Mouse (Mus musculus) hindbrain, embryonic 12.5 days (tissue): ENCODE data around the gene Grxcr1. TPM values are rescaled to one million over a fixed set of nuclear protein-coding genes. Genes with fewer than 3 reads are reported as not detected.

Experiments used
- ATAC-seq: fragments of 200-750 bp; cut with Nextera tagmentation; 2 replicates; pipeline ENCODE4 v1.8.0; 2017; ENCODE audit warnings: moderate TSS enrichment; ENCODE audit not compliant: low FRiP score
- H3K27ac ChIP-seq: fragments of 300-500 bp; sonication (generic); 2 replicates; pipeline ENCODE4 v1.5.1; 2016; ENCODE audit warnings: mild to moderate bottlenecking
- H3K27me3 ChIP-seq: fragments of 300-500 bp; sonication (generic); 2 replicates; pipeline ENCODE4 v1.6.1; 2016; ENCODE audit warnings: mild to moderate bottlenecking
- H3K36me3 ChIP-seq: fragments of 300-500 bp; sonication (generic); 2 replicates; pipeline ENCODE4 v1.6.1; 2016; ENCODE audit warnings: mild to moderate bottlenecking
- H3K4me1 ChIP-seq: fragments of 300-500 bp; sonication (generic); 2 replicates; pipeline ENCODE4 v1.6.1; 2016
- H3K4me2 ChIP-seq: fragments of 300-500 bp; sonication (generic); replicated peaks from 2 replicates; pipeline ENCODE4 v1.6.1; 2016; ENCODE audit warnings: mild to moderate bottlenecking
- H3K4me3 ChIP-seq: fragments of 300-500 bp; sonication (generic); 2 replicates; pipeline ENCODE4 v1.5.1; 2016; ENCODE audit warnings: mild to moderate bottlenecking
- H3K9ac ChIP-seq: fragments of 300-500 bp; sonication (generic); 2 replicates; pipeline ENCODE4 v1.6.1; 2016; ENCODE audit warnings: mild to moderate bottlenecking, moderate library complexity
- H3K9me3 ChIP-seq: fragments of 300-500 bp; sonication (generic); replicated peaks from 2 replicates; pipeline ENCODE4 v1.6.1; 2016; ENCODE audit warnings: mild to moderate bottlenecking
- WGBS: fragments of 180-500 bp; shearing (Covaris S2); methylation state at CpG from one replicate; pipeline ENCODE4 v1.1.7; 2016; 5-methylcytosine and 5-hydroxymethylcytosine counted together
- polyA plus RNA-seq: library from polyadenylated mRNA; unstranded; fragments of >200 nt; fragmentation: Nextera tagmentation; extraction: Ambion mirVana; gene quantifications from 2 replicates; pipeline ENCODE4 v1.2.1, GENCODE M21; 2016

The Grxcr1 gene
- polyA plus RNA-seq, result 0.27 TPM in 1 of 2 replicates, not detected in the other

DNA sequence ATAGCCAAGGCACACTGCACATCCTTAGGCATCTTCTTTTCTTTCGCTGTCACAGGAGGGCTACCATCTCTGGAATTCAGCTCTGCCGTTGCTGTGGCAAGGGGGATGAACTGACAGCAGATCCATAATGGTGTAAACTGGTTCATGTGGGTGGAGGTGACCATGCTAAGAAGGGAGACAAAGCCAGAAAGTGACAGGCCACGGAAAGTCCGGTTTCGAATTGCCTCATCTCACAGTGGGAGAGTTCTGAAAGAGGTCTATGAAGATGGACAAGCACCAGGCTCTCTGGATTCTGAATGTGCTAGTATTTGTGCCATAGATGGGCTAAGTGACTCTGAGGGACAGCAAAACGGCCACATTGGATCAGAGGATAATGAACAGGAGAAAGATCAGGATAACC, at the start of gene Grxcr1:
Gene Grxcr1 (plus strand): TSS at position 92 of the 400 bp plus-strand sequence.
- WGBS, result 78% methylated on average over 6 of the region's 6 CpGs
- Histone ChIP-seq H3K4me3 (no peak within 1 kb of the TSS), H3K36me3 (no peaks in the 10 kb centered on the region), H3K9me3 (no peaks in the 10 kb centered on the region), H3K27me3 (no peaks in the 10 kb centered on the region), H3K4me1 (no peaks in the 10 kb centered on the region), H3K27ac (no peak within 1 kb of the TSS), H3K4me2 (no peak within 1 kb of the TSS), H3K9ac (no peak within 1 kb of the TSS)
- no peak for ATAC-seq

GRCm38 (mm10) chr5:67981946-67982526, 49.6 kb upstream of the Grxcr1 start:
- WGBS, result 30% methylated on average over 3 of the region's 3 CpGs
- Histone ChIP-seq H3K4me1 (no peaks in the 10 kb centered on the region), H3K36me3 (no peaks in the 10 kb centered on the region), H3K27ac (no peak overlapping the region), H3K27me3 (no peaks in the 10 kb centered on the region), H3K9me3 (no peaks in the 10 kb centered on the region), H3K4me2 (no peak overlapping the region), H3K9ac (no peak overlapping the region), H3K4me3 (no peak overlapping the region)
- ATAC-seq, result no peak

DNA sequence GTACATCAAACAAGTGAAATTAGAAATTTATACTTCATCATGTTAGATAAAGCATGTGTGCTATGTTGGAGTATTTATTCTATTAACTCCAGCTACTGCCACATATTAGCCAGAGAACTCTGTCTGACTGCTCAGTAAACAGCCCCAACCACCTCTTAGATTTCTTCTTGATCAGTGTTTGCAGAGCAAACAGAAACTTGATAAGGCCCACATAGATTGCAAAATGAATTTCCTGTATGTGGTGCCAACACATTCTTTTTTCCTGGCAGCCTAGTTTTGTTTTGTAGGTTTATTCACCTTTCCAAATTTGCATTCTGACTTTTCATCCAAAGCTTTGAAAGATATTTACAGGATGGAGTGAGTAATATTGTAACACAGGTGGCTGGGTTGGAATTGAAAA, 41.2 kb upstream of the Grxcr1 start:
- no peaks in the 10 kb centered on the region for H3K27me3 ChIP-seq
- H3K36me3 ChIP-seq, result no peaks in the 10 kb centered on the region
- H3K4me1 ChIP-seq, result no peaks in the 10 kb centered on the region
- no peak overlapping the region for H3K27ac ChIP-seq
- no peak for ATAC-seq
- H3K4me2 ChIP-seq, result no peak overlapping the region
- H3K4me3 ChIP-seq, result no peak overlapping the region
- H3K9me3 ChIP-seq, result 0 out of 2 replicates have a peak, but pooled peaks cover 3% of the 10 kb centered on the region
- no peak overlapping the region for H3K9ac ChIP-seq

DNA sequence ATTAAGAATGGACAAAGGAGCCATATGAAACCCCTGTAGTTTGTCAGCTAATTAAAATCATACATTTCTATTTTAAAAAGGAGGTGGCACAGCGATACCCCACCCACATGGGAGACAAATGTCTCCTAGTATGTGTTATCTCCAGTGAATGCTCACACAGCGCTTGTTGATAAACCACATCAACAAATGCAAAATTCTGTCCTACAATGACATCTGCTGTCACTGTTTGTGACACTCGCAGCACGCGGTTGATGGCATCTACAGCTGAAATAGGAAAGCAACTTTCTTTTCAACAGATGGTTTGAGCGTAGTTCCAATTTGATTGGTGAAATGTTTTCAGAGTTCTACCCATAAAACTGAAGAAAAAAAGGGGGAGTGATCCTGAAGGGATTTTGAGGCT, 29.0 kb upstream of the Grxcr1 start:
- no peak for ATAC-seq
- Histone ChIP-seq H3K27me3 (no peaks in the 10 kb centered on the region), H3K36me3 (no peaks in the 10 kb centered on the region), H3K4me1 (no peaks in the 10 kb centered on the region), H3K9ac (no peak overlapping the region), H3K4me2 (no peak overlapping the region), H3K9me3 (no peaks in the 10 kb centered on the region; the same call in 1 of the 2 replicates), H3K27ac (no peak overlapping the region), H3K4me3 (no peak overlapping the region)
- 93% methylated on average over 6 of the region's 6 CpGs for WGBS

GRCm38 (mm10) chr5:68003904-68004303, 27.7 kb upstream of the Grxcr1 start:
- H3K27ac ChIP-seq, result no peak overlapping the region
- no peak overlapping the region for H3K4me3 ChIP-seq
- H3K4me2 ChIP-seq, result no peak overlapping the region
- WGBS, result 29% methylated on average over 2 of the region's 2 CpGs
- ATAC-seq, result no peak
- H3K27me3 ChIP-seq, result no peaks in the 10 kb centered on the region
- H3K4me1 ChIP-seq, result no peaks in the 10 kb centered on the region
- H3K9me3 ChIP-seq, result no peaks in the 10 kb centered on the region; the same call in 1 of the 2 replicates
- no peak overlapping the region for H3K9ac ChIP-seq
- H3K36me3 ChIP-seq, result no peaks in the 10 kb centered on the region

DNA sequence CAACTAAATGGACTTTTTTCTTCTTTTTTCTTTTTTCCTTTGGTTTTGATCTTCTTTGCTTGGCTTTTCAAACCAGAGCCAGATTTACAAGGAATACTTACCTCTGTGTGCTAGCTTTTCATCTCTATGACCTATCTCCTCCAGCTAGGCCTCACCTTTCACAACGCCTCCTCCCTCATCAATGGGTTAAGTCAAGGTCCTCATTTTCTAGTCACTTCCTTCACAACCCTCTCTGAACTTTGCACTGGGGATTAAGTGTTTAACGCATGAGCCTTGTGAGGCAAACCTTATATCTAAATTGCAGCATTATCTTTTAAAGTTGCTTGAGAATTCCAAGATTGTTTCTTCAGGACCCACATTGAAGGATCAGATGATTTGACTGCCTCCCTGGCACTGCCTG, 27.2 kb upstream of the Grxcr1 start:
- H3K9me3 ChIP-seq, result no peaks in the 10 kb centered on the region; the same call in 1 of the 2 replicates
- no peak for ATAC-seq
- H3K27me3 ChIP-seq, result no peaks in the 10 kb centered on the region
- 73% methylated on average over 2 of the region's 2 CpGs for WGBS
- H3K4me1 ChIP-seq, result no peaks in the 10 kb centered on the region
- no peak overlapping the region for H3K4me2 ChIP-seq
- H3K4me3 ChIP-seq, result no peak overlapping the region
- H3K36me3 ChIP-seq, result no peaks in the 10 kb centered on the region
- no peak overlapping the region for H3K9ac ChIP-seq
- no peak overlapping the region for H3K27ac ChIP-seq

GRCm38 (mm10) chr5:68007074-68007473, 24.6 kb upstream of the Grxcr1 start:
- Histone ChIP-seq H3K9me3 (no peaks in the 10 kb centered on the region; the same call in 1 of the 2 replicates), H3K36me3 (no peaks in the 10 kb centered on the region), H3K4me2 (no peak overlapping the region), H3K27ac (no peak overlapping the region), H3K4me3 (no peak overlapping the region), H3K9ac (no peak overlapping the region), H3K27me3 (no peaks in the 10 kb centered on the region), H3K4me1 (no peaks in the 10 kb centered on the region)
- WGBS, result 77% methylated on average over 4 of the region's 4 CpGs
- ATAC-seq, result no peak

DNA sequence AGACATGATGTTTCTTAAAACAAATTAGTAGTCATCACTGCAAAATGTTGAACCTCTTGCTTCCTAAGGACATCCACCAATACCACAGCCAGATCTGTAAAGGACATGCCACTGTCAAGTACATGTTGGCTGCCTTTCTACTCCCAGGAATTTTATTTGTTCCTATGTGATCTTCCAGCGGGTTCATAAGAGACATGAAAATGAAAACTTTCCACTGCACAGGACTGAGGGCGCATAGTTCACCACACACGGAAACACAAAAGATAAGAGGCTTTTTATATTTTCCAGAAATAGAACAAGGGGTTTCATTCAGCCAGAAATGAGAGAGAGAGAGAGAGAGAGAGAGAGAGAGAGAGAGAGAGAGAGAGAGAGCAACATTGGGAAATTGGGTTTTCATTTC, 20.1 kb upstream of the Grxcr1 start:
- no peak for ATAC-seq
- H3K4me1 ChIP-seq, result no peaks in the 10 kb centered on the region
- H3K4me2 ChIP-seq, result no peak overlapping the region
- H3K9me3 ChIP-seq, result no peaks in the 10 kb centered on the region
- no peak overlapping the region for H3K4me3 ChIP-seq
- H3K36me3 ChIP-seq, result no peaks in the 10 kb centered on the region
- H3K27ac ChIP-seq, result no peak overlapping the region
- 79% methylated on average over 3 of the region's 3 CpGs for WGBS
- H3K9ac ChIP-seq, result no peak overlapping the region
- no peaks in the 10 kb centered on the region for H3K27me3 ChIP-seq

DNA sequence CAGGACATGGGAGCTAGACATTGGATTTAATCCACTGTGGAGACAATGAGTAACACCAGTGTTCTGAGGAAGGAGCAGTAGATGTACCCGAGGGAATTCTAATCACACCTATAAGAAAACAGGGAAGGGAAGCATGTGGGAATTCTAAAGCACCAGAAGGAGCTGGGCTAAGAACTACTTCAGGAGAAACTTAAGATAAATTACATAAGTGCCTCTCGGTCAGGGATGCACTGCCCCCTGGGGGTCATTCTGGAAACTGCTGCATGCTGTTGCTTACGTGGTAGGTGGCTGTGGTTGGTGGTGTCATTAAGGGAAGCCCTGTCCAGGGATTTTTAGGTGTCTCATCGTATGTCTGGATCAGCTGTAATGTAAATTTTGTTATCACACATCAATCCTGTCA, 19.0 kb upstream of the Grxcr1 start:
- Histone ChIP-seq H3K27ac (no peak overlapping the region), H3K9me3 (no peaks in the 10 kb centered on the region), H3K9ac (no peak overlapping the region), H3K4me1 (no peaks in the 10 kb centered on the region), H3K4me2 (no peak overlapping the region), H3K4me3 (no peak overlapping the region), H3K27me3 (no peaks in the 10 kb centered on the region), H3K36me3 (no peaks in the 10 kb centered on the region)
- WGBS, result 22% methylated on average over 4 of the region's 4 CpGs
- peak; percentile 40; the same call in 1 of the 2 replicates for ATAC-seq

DNA sequence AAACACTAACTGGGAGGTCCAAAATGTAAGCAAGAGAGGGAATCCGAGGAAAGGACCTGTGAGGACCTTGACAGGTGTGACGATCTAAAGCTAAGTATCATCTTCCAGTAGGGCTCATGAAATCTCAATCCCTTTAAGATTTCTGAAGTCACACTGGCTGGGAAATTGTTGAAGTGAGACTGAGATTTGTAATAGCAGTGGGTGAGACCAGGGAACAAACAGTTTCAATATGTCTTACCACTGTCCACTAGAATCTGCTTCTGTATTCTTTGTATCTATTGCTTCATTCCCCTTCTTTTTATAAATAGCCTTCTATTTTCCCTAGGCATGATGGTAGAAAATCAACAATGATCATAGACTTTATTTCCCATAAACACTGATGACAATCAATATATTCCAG, 10.8 kb upstream of the Grxcr1 start:
- Histone ChIP-seq H3K4me3 (no peak overlapping the region), H3K9ac (no peak overlapping the region), H3K36me3 (no peaks in the 10 kb centered on the region), H3K27me3 (no peaks in the 10 kb centered on the region), H3K4me2 (no peak overlapping the region), H3K27ac (no peak overlapping the region), H3K4me1 (no peaks in the 10 kb centered on the region), H3K9me3 (no peaks in the 10 kb centered on the region)
- 84% methylated on average over 2 of the region's 2 CpGs for WGBS
- ATAC-seq, result no peak

DNA sequence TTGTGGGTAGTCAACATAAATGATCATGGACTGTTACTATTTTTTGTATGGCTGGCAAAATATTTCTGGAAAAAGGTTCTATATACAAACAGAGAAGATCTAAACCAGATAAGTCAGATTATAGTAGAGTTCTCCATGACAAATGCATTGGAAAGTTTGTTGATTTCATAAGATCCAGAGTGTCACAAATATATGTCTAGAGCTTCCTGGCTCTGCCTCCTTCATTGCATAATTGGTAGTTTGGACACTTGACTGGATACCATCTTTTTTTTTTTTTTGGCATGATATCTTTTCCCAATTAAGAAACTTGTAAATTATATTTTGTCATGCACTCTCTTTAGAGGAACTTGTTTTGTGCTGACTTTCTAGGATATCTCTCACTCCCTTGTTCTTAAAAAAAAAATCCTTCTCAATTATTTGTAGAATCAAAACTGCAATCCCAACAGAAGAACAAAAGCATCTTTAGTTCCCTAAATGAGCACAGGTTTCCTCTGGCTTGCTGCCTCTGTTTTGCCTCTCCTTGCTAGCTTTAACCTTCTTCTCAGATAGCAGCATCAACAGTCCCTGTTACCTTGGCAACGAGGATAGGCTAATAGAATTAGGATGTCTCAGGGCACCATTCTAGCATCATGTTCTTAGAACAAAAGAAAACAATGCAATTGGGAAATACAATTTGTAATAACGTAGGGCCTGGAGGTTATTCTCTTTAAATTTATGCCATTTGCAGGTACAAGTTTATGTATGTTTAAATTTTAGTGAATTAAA, 4.8 kb upstream of the Grxcr1 start:
- no peaks in the 10 kb centered on the region for H3K36me3 ChIP-seq
- H3K27ac ChIP-seq, result no peak overlapping the region
- WGBS, result 58% methylated on average over 2 of the region's 2 CpGs
- H3K4me2 ChIP-seq, result no peak overlapping the region
- H3K9ac ChIP-seq, result no peak overlapping the region
- no peaks in the 10 kb centered on the region for H3K4me1 ChIP-seq
- no peaks in the 10 kb centered on the region for H3K9me3 ChIP-seq
- ATAC-seq, result no peak
- no peaks in the 10 kb centered on the region for H3K27me3 ChIP-seq
- no peak overlapping the region for H3K4me3 ChIP-seq

DNA sequence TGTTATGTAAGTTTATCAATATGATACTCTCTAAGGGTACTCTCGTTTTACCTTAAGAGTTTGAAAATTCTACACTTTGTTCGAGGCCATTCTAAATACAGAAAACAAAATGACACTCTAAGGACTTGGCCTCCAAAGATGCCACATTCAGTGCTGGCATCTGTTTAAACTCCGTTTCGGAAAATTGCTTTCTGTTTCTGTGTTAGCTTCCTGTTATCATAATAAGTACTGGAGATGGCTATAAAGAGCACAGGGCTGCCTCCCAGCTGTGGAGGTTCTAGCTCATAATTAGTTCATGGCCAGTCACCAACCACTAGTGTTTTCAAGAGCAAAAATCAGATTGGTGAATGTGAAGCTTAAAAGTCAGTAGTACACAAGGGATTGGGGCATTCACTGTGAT, 4.2 kb upstream of the Grxcr1 start:
- WGBS, result 83% methylated on average over 4 of the region's 4 CpGs
- Histone ChIP-seq H3K4me1 (no peaks in the 10 kb centered on the region), H3K9ac (no peak overlapping the region), H3K36me3 (no peaks in the 10 kb centered on the region), H3K9me3 (no peaks in the 10 kb centered on the region), H3K27ac (no peak overlapping the region), H3K27me3 (no peaks in the 10 kb centered on the region), H3K4me2 (no peak overlapping the region), H3K4me3 (no peak overlapping the region)
- ATAC-seq, result no peak

DNA sequence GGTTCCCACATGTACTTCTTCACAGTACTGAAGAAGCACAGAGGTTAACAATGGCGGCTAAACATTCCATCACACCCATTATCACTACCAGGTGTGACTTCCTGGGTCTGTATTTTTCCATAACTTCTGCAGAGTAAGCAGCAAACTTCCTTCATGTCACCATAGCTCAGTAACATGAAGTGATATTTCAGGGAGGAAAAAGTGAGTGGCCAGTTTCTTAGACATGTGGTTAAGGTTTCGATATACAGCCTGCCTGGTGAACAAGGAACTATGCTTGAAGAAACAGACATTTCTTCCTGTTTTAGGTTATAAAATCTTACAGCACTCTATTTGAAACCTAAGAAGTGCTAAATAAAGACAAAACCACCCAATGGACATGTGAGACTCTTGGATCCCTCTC, 1.7 kb downstream of the Grxcr1 start:
- Histone ChIP-seq H3K4me1 (no peaks in the 10 kb centered on the region), H3K9ac (no peak overlapping the region), H3K27me3 (no peaks in the 10 kb centered on the region), H3K4me2 (no peak overlapping the region), H3K9me3 (no peaks in the 10 kb centered on the region), H3K4me3 (no peak overlapping the region), H3K27ac (no peak overlapping the region), H3K36me3 (no peaks in the 10 kb centered on the region)
- ATAC-seq, result no peak
- 92% methylated on average over 2 of the region's 2 CpGs for WGBS
